Mouse (Mus musculus) small intestine, adult 2 months (tissue): ENCODE results near the gene Catsper1. TPM values are rescaled to one million over a fixed set of nuclear protein-coding genes. Genes with fewer than 3 reads are reported as not detected.

Source experiments
- H3K27ac ChIP-seq: fragments of 200-500 bp; 2 replicates; pipeline ENCODE4 v1.5.1; 2012; ENCODE audit warnings: low read depth, low read length, control low read depth, inconsistent platforms; ENCODE audit not compliant: insufficient read depth
- H3K27me3 ChIP-seq: fragments of 200-500 bp; 2 replicates; pipeline ENCODE4 v1.6.1; 2012; ENCODE audit warnings: mild to moderate bottlenecking, moderate library complexity, low read length, inconsistent platforms; ENCODE audit not compliant: control insufficient read depth, insufficient read depth
- H3K36me3 ChIP-seq: fragments of 200-500 bp; 2 replicates; pipeline ENCODE4 v1.6.1; 2012; ENCODE audit warnings: mild to moderate bottlenecking, low read length, control low read depth, inconsistent platforms; ENCODE audit not compliant: control insufficient read depth, insufficient read depth
- H3K4me1 ChIP-seq: fragments of 200-500 bp; 2 replicates; pipeline ENCODE4 v1.6.1; 2012; ENCODE audit warnings: low read length, inconsistent platforms, mixed read lengths; ENCODE audit not compliant: control insufficient read depth, insufficient read depth, insufficient read length
- H3K4me3 ChIP-seq: fragments of 200-500 bp; 2 replicates; pipeline ENCODE4 v1.5.1; 2012; ENCODE audit warnings: low read depth, mild to moderate bottlenecking, control low read depth, inconsistent platforms, low read length, moderate library complexity
- CTCF ChIP-seq: fragments of 200-500 bp; IDR thresholded peaks from 2 replicates; pipeline ENCODE4 v1.5.1; 2012; ENCODE audit warnings: low read depth, mild to moderate bottlenecking, control low read depth, inconsistent platforms, low read length, moderate library complexity, mixed read lengths; ENCODE audit not compliant: insufficient replicate concordance, insufficient read length; ENCODE audit errors: extremely low read depth
- POLR2A ChIP-seq: fragments of 200-500 bp; IDR thresholded peaks from 2 replicates; pipeline ENCODE4 v1.6.1; 2012; ENCODE audit warnings: low read depth, mild to moderate bottlenecking, control low read depth, inconsistent platforms, low read length, moderate library complexity
- WGBS: fragments of 180-500 bp; shearing (Covaris S2); methylation state at CpG from one replicate; pipeline ENCODE4 v1.1.7; 2018; 5-methylcytosine and 5-hydroxymethylcytosine counted together
- polyA plus RNA-seq: library from polyadenylated mRNA; depleted of rRNA; stranded (reverse); fragments of >200 nt; gene quantifications from 2 replicates; pipeline ENCODE4 v1.2.3, GENCODE M21; 2012

Gene Catsper1
- polyA plus RNA-seq, 1 experiment: not detected

DNA sequence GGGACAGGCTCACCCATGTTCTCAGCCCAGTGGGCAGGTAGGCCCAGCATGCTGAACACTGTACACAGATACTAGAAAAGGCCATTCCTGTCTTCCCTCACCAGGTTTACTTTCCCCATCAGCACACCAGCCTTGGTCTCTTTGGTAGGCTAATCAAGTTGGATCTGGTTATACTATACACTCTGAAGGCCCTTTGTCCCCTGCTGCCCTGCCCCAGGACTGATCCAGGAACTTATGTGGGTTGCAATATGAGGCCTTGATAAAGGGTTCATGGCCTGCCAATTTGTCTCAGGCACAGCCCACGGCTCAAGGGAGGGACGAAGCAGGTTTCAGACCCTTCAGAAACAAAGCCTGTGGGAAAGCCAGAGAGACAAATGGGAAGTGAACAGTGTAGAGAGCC lies 18.1 kb downstream of the Catsper1 start:
- WGBS: 27% methylated on average over 2 of the region's 2 CpGs
- H3K27ac ChIP-seq: peak overlapping the region; percentile 95
- H3K36me3 ChIP-seq: no peaks in the 10 kb centered on the region
- H3K4me1 ChIP-seq: peaks cover 27% of the 10 kb centered on the region
- TF ChIP-seq POLR2A (no peak), CTCF (no peak)
- H3K27me3 ChIP-seq: no peaks in the 10 kb centered on the region
- no peak overlapping the region for H3K4me3 ChIP-seq

DNA sequence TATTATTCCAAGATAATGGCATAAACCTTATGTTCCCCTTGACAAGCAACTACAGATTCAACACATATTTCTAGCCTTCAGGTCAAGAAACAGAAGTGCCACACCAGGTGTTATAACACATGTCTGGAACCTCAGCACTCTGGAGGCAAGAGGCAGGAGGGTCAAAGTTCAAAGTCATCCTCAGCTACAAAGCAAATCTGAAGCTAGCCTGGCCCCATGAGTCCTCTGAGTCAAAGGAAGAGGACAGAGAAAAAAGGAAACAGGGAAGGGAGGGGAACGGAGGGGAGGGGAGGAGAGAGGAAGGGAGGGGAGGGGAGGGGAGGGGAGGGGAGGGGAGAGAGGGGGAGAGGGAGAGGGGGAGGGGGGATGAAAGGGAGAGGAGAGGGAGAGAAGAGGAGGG lies 20.5 kb downstream of the Catsper1 start:
- Histone ChIP-seq H3K36me3 (no peaks in the 10 kb centered on the region), H3K27me3 (no peaks in the 10 kb centered on the region), H3K27ac (peak overlapping the region; percentile 76), H3K4me1 (peaks cover 23% of the 10 kb centered on the region), H3K4me3 (no peak overlapping the region)
- no CpG with 5 or more reads among the region's 1 CpGs for WGBS
- TF ChIP-seq CTCF (no peak), POLR2A (no peak)

DNA sequence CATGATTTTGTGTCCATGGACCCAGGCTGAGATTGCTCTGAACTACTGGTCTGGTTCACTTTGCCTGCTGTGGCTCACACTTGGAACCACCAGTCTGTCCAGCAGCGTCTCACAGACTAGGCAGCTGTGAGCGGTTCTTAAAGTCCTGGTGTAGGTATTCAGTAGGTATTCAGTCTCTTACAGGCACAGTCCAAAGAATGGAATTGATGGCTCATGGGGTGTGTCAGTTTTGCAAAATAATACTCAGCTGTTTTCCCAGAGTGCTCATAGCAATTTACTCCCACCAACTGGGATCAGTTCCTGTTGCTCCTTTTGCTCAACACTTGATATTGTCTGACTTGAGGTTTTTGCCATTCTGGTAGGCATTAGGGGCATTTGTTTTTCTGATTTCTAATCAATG lies 26.6 kb downstream of the Catsper1 start:
- H3K27ac ChIP-seq: no peak overlapping the region
- H3K27me3 ChIP-seq: no peaks in the 10 kb centered on the region
- no peak for TF ChIP-seq POLR2A
- no peak for TF ChIP-seq CTCF
- WGBS: 80% methylated on average over 2 of the region's 2 CpGs
- H3K4me3 ChIP-seq: no peak overlapping the region
- H3K4me1 ChIP-seq: peaks cover 10% of the 10 kb centered on the region
- no peaks in the 10 kb centered on the region; the same call in 1 of the 2 replicates for H3K36me3 ChIP-seq

DNA sequence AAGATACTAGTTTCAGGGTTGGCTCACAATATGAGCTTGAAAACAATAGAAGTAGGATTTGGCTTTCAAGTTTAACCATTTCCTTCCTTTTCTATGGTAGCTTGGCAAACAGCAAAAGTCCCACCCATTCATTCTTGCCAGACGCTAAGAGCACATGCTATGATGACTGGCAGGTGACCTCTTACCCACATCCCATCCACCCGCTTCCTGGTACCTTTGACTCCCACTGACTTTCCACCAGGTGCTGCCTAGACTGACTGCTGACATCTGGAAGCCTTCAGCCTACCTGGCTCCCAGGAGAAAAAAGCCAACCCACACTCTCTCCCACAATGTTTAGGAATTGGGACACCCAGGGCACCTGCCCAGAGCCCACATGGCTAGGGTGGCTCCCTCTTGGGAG lies 28.6 kb downstream of the Catsper1 start:
- H3K27me3 ChIP-seq: no peaks in the 10 kb centered on the region
- no peak overlapping the region for H3K27ac ChIP-seq
- WGBS: 26% methylated on average over 2 of the region's 2 CpGs
- no peak for TF ChIP-seq CTCF
- TF ChIP-seq POLR2A: no peak
- peaks cover 18% of the 10 kb centered on the region for H3K4me1 ChIP-seq
- H3K36me3 ChIP-seq: peaks cover 7% of the 10 kb centered on the region
- H3K4me3 ChIP-seq: no peak overlapping the region

DNA sequence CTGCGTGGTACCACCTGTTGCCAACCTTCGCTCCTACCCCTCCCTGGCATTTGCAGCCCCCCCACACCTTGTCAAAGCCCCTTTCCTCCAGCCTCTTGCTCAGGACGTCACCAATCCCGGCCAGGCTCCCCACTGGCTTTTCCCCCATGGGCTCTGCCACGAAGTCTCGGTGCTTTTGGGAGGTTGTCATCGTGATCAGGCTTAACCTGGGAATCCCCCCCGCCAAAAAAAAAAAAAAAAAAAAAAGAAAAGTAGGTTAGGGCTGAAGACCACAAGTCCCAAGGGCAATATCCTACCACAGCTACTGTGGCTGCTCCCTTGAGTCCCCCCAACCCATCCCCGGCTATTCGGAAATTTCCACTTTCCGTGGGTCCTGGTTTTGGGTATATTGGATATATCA lies 30.2 kb downstream of the Catsper1 start:
- no peak for TF ChIP-seq CTCF
- no peak for TF ChIP-seq POLR2A
- 4% methylated on average over 11 of the region's 11 CpGs for WGBS
- Histone ChIP-seq H3K27me3 (no peaks in the 10 kb centered on the region), H3K27ac (no peak overlapping the region), H3K36me3 (peaks cover 20% of the 10 kb centered on the region), H3K4me3 (peak overlapping the region; percentile 94), H3K4me1 (peaks cover 18% of the 10 kb centered on the region)

DNA sequence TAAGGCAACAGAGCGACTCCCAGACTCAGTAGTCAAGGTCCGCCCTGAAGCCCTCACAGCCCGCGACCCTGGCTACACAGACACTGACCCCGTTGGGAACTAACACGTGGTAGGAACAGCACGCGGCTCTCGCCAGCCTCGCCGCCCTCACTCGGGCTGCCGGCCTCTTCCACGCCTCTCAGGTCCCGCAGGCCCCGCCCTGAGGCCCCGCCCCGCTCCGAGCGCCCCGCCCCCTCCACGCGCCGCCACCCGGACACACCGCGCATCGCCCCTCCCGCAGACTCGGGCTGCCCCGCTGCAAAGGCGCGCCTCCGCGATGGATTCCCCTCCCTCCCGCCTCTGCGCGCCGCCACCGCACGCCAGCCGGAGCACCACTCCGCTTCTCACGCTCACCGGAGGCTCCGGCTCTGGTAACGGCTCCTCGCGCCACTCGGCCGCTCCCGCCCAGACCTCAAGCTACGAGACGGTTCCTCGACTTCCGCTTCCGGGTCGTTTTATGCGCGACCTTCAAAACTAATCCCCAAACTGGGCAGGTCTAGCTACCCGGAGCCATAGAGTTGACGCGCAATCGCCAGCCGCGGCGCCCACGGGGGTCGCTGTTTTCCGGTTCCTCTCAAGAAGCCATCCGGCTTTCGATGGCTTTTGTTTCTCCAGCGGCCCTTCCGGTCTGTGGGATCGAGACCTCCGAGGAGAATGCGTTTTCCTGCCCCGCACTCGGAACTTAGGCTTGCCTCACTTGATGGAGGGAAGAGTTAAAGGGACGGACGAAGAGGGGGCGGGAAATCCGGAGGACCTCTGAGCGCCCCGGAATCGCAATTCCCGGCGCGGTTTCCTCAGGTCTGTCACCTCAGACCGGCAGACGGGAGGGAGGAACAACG lies 30.9 kb downstream of the Catsper1 start, which contains the start of gene Eif1ad:
Gene Eif1ad (plus strand): TSS at position 567 of the 878 bp plus-strand sequence.
- Histone ChIP-seq H3K27me3 (no peaks in the 10 kb centered on the region), H3K4me1 (peaks cover 18% of the 10 kb centered on the region), H3K27ac (peak within 1 kb of the TSS; percentile 78), H3K4me3 (peak within 1 kb of the TSS; percentile 94), H3K36me3 (peaks cover 23% of the 10 kb centered on the region)
- under 1% methylated on average over 90 of the region's 92 CpGs for WGBS
- peak; percentile 37; the same call in 1 of the 2 replicates for TF ChIP-seq POLR2A
- peak; percentile 19; the same call in 1 of the 2 replicates for TF ChIP-seq CTCF

DNA sequence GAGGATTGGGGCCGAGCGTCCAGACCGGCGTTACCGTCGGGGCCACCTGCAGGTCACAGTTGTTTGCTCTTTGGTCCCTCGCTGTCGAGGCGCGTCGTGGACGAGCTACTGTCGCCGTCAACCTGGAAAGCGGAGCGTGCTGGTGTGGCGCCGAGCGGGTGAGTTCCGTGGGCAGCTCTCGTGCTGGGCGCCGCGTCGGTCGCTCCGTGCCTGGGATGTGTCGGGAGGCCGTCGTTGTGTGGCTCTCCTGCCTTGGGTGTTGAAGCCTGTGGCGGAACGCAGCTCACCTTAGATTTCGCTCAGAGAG lies 31.5 kb downstream of the Catsper1 start, which contains the start of gene Banf1:
Gene Banf1 (minus strand): TSS at position 116 of the 307 bp plus-strand sequence.
- H3K4me3 ChIP-seq: peak within 1 kb of the TSS; percentile 94
- TF ChIP-seq POLR2A (no peak), CTCF (no peak)
- H3K27me3 ChIP-seq: no peaks in the 10 kb centered on the region
- peak within 1 kb of the TSS; percentile 78 for H3K27ac ChIP-seq
- under 1% methylated on average over 33 of the region's 33 CpGs for WGBS
- peaks cover 18% of the 10 kb centered on the region for H3K4me1 ChIP-seq
- H3K36me3 ChIP-seq: peaks cover 27% of the 10 kb centered on the region
